Mouse (Mus musculus) kidney, adult 2 months (tissue): ENCODE data around the gene Hist2h4. TPM values are rescaled to one million over a fixed set of nuclear protein-coding genes. Genes with fewer than 3 reads are reported as not detected.
A peak's percentile ranks its signal among the peaks of the same experiment; 100 is the strongest.
"Not testable (repeated sequence)": the region's sequence is repeated elsewhere in the genome, so short reads cannot be mapped to it uniquely, and the experiment has no call there.

Experiments
- DNase-seq: peaks from one replicate; pipeline ENCODE4 v3.0.0; 2021
- H3K27ac ChIP-seq: fragments of 200-500 bp; 2 replicates; pipeline ENCODE4 v1.5.1; 2012; ENCODE audit warnings: low read depth, low read length, control low read depth, inconsistent platforms; ENCODE audit not compliant: insufficient read depth
- H3K27me3 ChIP-seq: fragments of 200-500 bp; replicated peaks from 2 replicates; pipeline ENCODE4 v1.6.1; 2012; ENCODE audit warnings: mild to moderate bottlenecking, moderate library complexity, low read length, inconsistent platforms; ENCODE audit not compliant: control insufficient read depth, insufficient read depth
- H3K36me3 ChIP-seq: fragments of 200-500 bp; 2 replicates; pipeline ENCODE4 v1.6.1; 2012; ENCODE audit warnings: mild to moderate bottlenecking, moderate library complexity, low read length, inconsistent platforms; ENCODE audit not compliant: control insufficient read depth, insufficient read depth
- H3K4me1 ChIP-seq: fragments of 200-500 bp; 2 replicates; pipeline ENCODE4 v1.6.1; 2011; ENCODE audit warnings: low read length; ENCODE audit not compliant: control insufficient read depth, insufficient read depth
- H3K4me3 ChIP-seq: fragments of 200-500 bp; 2 replicates; pipeline ENCODE4 v1.5.1; 2011; ENCODE audit warnings: mild to moderate bottlenecking, low read depth, low read length, control low read depth; ENCODE audit not compliant: insufficient read depth
- CTCF ChIP-seq: fragments of 200-500 bp; conservative IDR thresholded peaks from 2 replicates; pipeline ENCODE4 v1.5.1; 2011; ENCODE audit warnings: low read depth, mild to moderate bottlenecking, control low read depth, low read length, moderate library complexity, mixed read lengths; ENCODE audit not compliant: insufficient read depth, insufficient read length
- POLR2A ChIP-seq: fragments of 200-500 bp; IDR thresholded peaks from one replicate; pipeline ENCODE4 v1.6.1; 2011; ENCODE audit warnings: low read depth, low read length, control low read depth
- WGBS: fragments of 180-500 bp; shearing (Covaris S2); methylation state at CpG from one replicate; pipeline ENCODE4 v1.1.7; 2018; 5-methylcytosine and 5-hydroxymethylcytosine counted together
- polyA plus RNA-seq: library from polyadenylated mRNA; depleted of rRNA; stranded (reverse); fragments of >200 nt; gene quantifications from 2 replicates; pipeline ENCODE4 v1.2.3, GENCODE M21; 2012

The Hist2h4 gene
- polyA plus RNA-seq, 1 experiment: 1.5 TPM

DNA sequence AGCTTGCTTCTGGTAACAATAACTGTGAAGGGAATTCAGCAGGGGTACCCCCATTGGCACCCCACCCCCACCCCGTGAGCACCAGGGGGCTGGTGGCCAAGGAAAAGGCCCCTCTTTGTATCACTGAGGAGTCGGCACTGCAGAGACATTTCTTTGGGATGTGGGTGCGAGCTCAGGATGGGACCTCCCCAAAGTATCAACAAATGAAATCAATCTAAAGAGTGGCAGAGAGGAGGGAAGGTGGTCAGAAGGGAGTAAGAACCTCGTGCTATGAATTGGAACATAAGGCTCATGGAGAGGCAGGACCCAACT is 14.1 kb downstream of the Hist2h4 start:
- no peaks in the 10 kb centered on the region for H3K36me3 ChIP-seq
- H3K4me1 ChIP-seq: peaks cover 4% of the 10 kb centered on the region; the same call in 1 of the 2 replicates
- H3K27ac ChIP-seq: no peak overlapping the region
- H3K27me3 ChIP-seq: no peaks in the 10 kb centered on the region
- H3K4me3 ChIP-seq: no peak overlapping the region
- DNase-seq: no peak
- TF ChIP-seq CTCF (no peak), POLR2A (no peak)
- 77% methylated on average over 4 of the region's 4 CpGs for WGBS

GRCm38 (mm10) chr3:96248141-96249033 is 14.7 kb downstream of the Hist2h4 start:
- TF ChIP-seq CTCF: no peak
- TF ChIP-seq POLR2A: no peak
- Histone ChIP-seq H3K36me3 (no peaks in the 10 kb centered on the region), H3K27me3 (no peaks in the 10 kb centered on the region), H3K27ac (no peak overlapping the region), H3K4me1 (peaks cover 8% of the 10 kb centered on the region; the same call in 1 of the 2 replicates), H3K4me3 (no peak overlapping the region)
- 66% methylated on average over 6 of the region's 6 CpGs for WGBS
- DNase-seq: no peak

DNA sequence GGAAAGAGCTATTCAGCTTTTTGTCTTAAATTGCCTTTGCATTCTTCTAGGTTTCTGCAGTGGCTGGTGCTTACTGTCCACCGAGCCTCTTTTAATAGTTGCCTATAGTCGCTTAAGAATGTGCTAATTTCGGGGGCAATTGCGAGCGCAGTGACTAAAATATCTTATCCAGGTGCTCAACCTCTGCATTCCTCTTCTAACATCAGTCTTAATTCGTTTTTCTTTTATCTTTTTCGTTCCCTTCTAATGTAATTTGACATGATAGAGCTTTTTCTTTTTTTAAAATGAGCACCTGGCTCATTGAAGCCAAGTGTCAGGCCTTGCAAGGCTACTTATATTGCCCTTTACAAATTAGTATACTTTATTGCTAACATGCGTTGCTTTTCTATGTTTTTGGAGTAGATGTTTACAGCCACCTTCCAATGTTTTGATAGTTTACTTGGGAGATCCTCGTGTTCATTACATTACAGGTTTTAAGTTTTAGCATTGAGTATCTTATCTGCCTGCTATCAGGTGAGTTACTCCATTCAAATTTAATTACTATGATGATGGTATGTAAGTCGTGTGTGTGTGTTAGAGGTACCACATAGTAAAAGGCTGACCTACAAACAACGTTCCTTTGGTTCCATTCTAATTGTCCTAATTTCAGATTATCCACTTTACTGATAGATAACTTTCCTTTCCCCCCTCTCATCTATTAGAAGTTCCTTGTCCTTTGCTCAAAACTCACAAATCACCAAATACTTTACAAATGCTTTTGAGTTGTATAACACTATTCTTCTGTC is 15.6 kb downstream of the Hist2h4 start:
- Histone ChIP-seq H3K36me3 (no peaks in the 10 kb centered on the region), H3K27ac (no peak overlapping the region), H3K4me1 (peaks cover 8% of the 10 kb centered on the region; the same call in 1 of the 2 replicates), H3K27me3 (no peaks in the 10 kb centered on the region), H3K4me3 (no peak overlapping the region)
- DNase-seq: no peak
- TF ChIP-seq CTCF (no peak), POLR2A (no peak)
- WGBS: 49% methylated on average over 11 of the region's 11 CpGs

- peak within 1 kb of the TSS; percentile 73 for H3K4me3 ChIP-seq
- DNase-seq: peak; percentile 12
- 0% methylated on average over 11 of the region's 47 CpGs for WGBS
- H3K36me3 ChIP-seq, H3K27me3 ChIP-seq, H3K4me1 ChIP-seq: not testable (repeated sequence)
- H3K27ac ChIP-seq: peak within 1 kb of the TSS; percentile 89
Measured at GRCm38 (mm10) chr3:96246427-96246856, 16.7 kb downstream of the Hist2h4 start, which contains the start of gene Hist2h3c1. Gene Hist2h3c1 (plus strand): TSS chr3:96246685.

- WGBS: under 1% methylated on average over 12 of the region's 21 CpGs
- Histone ChIP-seq H3K4me3 (peak overlapping the region; percentile 73), H3K27ac (peak overlapping the region; percentile 89)
- H3K4me1 ChIP-seq, H3K36me3 ChIP-seq, H3K27me3 ChIP-seq, DNase-seq: not testable (repeated sequence)
Measured at GRCm38 (mm10) chr3:96246018-96246417, 17.1 kb downstream of the Hist2h4 start.

DNA sequence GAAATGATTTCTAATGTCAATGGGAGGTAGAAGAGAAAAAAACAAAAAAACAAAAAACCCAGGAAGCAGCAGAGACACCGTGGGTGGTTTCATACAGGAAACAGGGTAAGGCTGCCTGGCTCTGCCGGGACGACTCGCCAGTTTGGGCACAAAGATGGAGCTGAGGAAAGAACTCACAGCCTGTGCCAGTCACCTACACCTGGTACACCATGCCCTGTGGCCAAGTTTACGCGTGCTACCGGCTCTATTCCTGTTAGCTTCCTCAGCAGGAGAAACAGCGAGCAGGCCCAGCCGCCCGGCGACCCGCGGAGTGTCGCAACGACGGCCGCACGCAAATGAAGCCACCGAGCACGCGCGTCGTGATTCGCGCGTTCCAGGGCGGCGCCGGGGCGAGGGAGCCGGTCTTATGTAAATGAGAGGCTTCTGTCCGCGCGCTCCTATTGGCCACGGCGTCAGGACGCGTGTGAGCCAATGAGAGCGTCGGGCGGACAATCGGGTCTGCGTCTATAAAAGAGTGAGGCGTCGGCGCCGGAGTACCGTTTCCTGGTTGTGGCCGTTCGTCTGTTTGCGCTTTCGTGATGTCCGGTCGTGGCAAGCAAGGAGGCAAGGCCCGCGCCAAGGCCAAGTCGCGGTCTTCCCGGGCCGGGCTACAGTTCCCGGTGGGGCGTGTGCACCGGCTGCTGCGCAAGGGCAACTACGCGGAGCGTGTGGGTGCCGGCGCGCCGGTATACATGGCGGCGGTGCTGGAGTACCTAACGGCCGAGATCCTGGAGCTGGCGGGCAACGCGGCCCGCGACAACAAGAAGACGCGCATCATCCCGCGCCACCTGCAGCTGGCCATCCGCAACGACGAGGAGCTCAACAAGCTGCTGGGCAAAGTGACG is 17.9 kb downstream of the Hist2h4 start, which contains the start of gene Hist2h2aa1:
Gene Hist2h2aa1, plus strand, starts transcription at position 495 of the 884 bp plus-strand sequence.
- H3K27me3 ChIP-seq, H3K36me3 ChIP-seq: not testable (repeated sequence)
- H3K27ac ChIP-seq: peak within 1 kb of the TSS; percentile 98
- DNase-seq: peak; percentile 92
- under 1% methylated on average over 40 of the region's 88 CpGs for WGBS
- H3K4me1 ChIP-seq: peaks cover 10% of the 10 kb centered on the region; the same call in 1 of the 2 replicates
- peak; percentile 60 for TF ChIP-seq POLR2A
- peak within 1 kb of the TSS; percentile 73 for H3K4me3 ChIP-seq
